Mouse (Mus musculus): ENCODE results near the gene Mt3.
"Not testable (repeated sequence)": the region's sequence is repeated elsewhere in the genome, so short reads cannot be mapped to it uniquely, and the experiment has no call there.

GRCm38 (mm10) chr8:94134601-94135000 lies 17.8 kb upstream of the Mt3 start:
- not testable (repeated sequence) for TF ChIP-seq GATA1 (IDR thresholded peaks at IDR 0.05; ENCODE audit: borderline replicate concordance, low read length); FLI1 (IDR thresholded peaks at IDR 0.05; ENCODE audit: low read length)
